Mouse (Mus musculus): Measurements from ENCODE around the gene Paqr7.
"Not testable (repeated sequence)": the region's sequence is repeated elsewhere in the genome, so short reads cannot be mapped to it uniquely, and the experiment has no call there.

Paqr7 gene

DNA sequence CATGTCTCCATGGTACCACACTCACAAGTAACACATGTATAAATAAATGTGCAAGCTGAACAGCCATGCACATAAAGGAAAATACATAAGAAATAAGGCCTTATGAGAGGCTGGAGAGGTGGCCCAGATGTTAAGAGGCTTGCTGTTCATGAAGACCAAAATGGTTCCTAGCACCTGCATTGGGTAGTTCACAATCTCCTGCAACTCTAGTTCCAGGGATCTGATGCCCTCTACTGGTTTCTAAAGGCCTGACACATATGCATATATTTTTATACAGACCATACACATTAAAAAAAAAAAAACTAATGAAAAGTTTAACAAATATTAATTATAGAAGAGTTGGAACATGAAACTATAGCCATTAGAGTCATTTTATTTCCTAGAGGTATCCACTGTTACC lies 25.0 kb upstream of the Paqr7 start:
- DNase-seq (ENCODE audit: low read depth, low spot score): no peak

- no peak for DNase-seq (ENCODE audit: low read depth, low spot score)
Measured at GRCm38 (mm10) chr4:134473764-134474163, 22.7 kb upstream of the Paqr7 start.

- DNase-seq (ENCODE audit: low read depth, low spot score): no peak
Measured at GRCm38 (mm10) chr4:134474240-134474639, 22.3 kb upstream of the Paqr7 start.

- DNase-seq (ENCODE audit: low read depth, low spot score): no peak
Measured at GRCm38 (mm10) chr4:134476899-134477298, 19.6 kb upstream of the Paqr7 start.

DNA sequence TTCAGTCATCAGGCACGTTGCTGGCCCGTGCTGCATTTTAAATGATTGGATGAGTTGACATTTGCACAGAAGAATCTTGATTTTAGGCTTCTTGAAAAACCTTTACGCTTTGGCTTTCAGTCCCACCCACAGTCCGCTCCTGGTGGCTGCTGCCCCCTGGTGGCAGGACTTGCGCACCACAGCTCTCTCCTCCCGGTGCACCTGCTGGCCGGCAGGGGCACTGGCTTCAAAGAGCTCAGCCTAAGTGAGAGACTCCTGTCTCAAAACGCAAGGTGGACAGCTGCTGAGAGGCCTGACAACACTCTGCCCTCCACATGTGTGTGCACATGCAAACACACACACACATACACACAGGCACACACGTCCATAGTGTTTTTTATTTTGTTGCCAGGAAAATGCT lies 18.5 kb upstream of the Paqr7 start:
- peak; percentile 48 for DNase-seq (ENCODE audit: low read depth, low spot score)

DNA sequence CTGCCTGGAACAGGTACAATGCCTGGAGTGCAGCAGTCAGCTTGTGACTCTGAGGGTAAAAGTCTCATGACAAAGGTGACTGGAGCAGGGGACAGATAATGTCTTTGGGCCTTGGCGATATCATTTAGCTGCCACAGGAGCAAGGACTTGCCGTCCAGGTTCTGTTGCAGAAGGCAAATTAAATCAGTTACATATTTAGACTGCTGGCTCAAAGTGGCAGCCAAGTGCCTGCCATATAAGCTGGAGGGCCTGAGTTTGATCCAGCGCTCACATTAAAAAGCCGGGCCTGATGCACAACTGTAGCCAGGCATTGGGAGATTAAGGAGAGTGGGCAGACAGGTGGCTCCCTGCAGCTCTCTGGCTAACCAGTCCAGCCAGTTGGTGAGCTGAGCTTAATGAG lies 16.7 kb upstream of the Paqr7 start:
- no peak for DNase-seq (ENCODE audit: low read depth, low spot score)

- DNase-seq (ENCODE audit: low read depth, low spot score): peak; percentile 77
Measured at GRCm38 (mm10) chr4:134480864-134481263, 15.6 kb upstream of the Paqr7 start.

- no peak for DNase-seq (ENCODE audit: low read depth, low spot score)
Measured at GRCm38 (mm10) chr4:134481270-134481669, 15.2 kb upstream of the Paqr7 start.

DNA sequence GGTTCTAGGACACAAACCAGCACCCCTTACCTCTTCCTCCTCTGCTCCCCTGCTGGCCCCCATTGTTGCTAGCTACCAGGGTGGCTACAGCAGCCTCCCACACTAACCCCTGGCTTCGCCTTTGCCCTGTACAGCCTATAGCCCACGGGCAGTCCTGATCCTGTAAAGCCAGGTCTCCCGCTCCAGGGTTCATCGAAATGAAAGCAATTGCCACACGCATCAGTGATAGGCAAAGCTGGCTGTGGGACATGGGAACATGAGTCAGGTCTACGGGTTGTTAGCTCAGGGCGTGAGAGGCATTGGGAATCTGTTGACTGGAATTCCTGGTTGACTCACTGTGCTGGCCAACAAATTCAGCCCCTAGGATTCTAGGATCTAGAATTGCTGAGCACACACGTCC lies 14.1 kb upstream of the Paqr7 start:
- DNase-seq (ENCODE audit: low read depth, low spot score): no peak

- DNase-seq (ENCODE audit: low read depth, low spot score): no peak
Measured at GRCm38 (mm10) chr4:134483078-134483688, 13.3 kb upstream of the Paqr7 start.

- DNase-seq (ENCODE audit: low read depth, low spot score): no peak
Measured at GRCm38 (mm10) chr4:134483696-134484095, 12.8 kb upstream of the Paqr7 start.

DNA sequence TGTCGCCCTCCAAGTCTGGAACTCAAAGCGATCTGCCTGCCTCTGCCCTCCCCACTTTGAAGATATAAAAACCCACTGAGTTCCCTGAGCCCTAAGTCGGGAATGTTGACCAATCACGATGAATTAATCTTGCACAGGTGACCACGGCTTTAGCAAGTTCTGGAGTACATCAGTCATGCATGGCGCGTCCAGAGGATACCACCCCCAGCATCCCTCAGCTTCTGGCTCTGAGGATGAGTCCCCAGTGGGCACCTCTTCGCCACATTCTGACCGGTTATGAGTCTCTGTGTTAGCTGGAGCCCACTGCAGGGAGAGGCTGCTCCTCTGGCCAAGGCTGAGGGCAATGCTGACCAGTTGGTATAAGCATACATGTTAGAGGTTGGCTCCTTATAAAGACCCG lies 12.3 kb upstream of the Paqr7 start:
- DNase-seq (ENCODE audit: low read depth, low spot score): no peak

GRCm38 (mm10) chr4:134485151-134485900 lies 11.2 kb upstream of the Paqr7 start:
- no peak for DNase-seq (ENCODE audit: low read depth, low spot score)

DNA sequence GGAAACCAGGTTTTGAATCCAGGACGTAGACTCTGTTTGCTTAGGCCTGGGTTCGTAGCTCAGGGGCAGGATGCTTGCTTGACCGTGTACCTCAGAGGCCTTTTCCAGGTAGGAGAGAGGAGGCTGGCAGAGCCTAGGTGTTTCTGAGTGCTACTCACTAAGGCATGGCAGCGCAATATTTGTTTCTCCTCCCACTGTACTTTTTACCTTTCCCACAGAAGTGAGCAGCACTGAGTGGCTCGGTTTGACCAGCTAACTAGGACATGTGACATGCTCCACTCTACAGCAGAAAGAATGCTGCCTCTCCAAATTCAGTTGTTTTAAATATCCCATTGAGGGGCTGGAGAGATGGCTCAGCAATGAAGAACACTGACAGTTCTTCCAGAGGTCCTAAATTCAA lies 8.3 kb upstream of the Paqr7 start:
- DNase-seq (ENCODE audit: low read depth, low spot score): no peak

- DNase-seq (ENCODE audit: low read depth, low spot score): no peak
Measured at GRCm38 (mm10) chr4:134489986-134490665, 6.4 kb upstream of the Paqr7 start.

DNA sequence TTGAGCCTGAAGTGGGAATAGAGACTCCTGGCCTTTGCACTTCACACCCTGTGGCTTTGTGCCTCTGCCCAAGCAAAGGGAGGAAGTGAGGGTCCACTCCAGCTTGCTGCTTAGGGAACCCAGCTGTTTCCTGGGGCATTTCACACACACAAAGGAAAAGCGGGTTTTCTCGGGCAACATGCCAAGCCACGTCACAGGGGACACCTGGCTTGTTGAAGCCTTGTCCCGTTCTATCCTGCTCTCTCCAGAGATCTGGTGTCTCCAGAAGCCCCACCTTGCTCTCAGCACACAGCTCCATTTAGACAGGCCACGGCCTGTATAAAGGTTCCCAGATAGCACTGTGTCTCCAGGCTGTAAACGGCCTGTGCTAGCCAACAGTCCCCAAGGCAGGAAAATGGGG lies 4.8 kb upstream of the Paqr7 start:
- no peak for DNase-seq (ENCODE audit: low read depth, low spot score)

GRCm38 (mm10) chr4:134494161-134494560 lies 2.3 kb upstream of the Paqr7 start:
- not testable (repeated sequence) for DNase-seq (ENCODE audit: low read depth, low spot score)

- no peak for DNase-seq (ENCODE audit: low read depth, low spot score)
Measured at GRCm38 (mm10) chr4:134494780-134495545, 1.5 kb upstream of the Paqr7 start.

DNA sequence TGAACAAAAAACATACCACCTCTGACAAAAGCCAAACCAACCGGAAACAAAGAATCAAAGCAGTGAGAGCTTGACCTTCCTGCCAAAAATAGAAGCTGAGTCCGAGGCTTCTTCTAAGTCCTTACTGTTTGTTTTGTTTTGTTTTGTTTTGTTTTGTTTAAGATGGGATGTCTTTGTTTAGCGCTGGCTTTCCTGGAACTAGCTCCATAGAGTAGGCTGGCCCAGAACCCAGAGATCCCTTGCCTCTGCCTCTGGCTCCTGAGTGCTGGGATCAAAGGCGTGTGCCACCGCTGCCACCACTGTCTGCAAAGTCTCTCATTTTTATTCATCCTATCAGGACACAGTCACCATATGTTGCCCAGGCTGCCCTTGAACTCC lies 962 bp upstream of the Paqr7 start:
- no peak for DNase-seq (ENCODE audit: low read depth, low spot score)

DNA sequence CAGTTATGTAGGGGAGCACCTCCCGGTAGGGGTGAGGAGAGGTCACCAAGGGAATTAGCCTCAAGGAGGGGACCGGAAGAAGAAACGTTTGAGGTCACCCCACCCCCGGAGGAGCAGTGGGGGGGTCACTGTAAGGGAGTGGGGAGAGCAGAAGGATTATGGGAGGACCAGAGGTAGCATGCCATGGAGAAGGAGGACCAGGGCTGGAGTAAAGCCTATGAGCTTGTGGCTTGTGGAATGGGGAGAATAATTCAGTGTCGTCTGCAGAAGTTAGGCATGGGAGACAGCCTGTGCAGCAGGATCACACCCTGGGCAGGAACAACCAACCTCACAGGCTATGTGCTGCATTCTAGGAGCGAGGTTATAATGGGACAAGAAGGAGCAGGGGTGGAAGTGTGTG lies 726 bp downstream of the Paqr7 start:
- DNase-seq (ENCODE audit: low read depth, low spot score): no peak

DNA sequence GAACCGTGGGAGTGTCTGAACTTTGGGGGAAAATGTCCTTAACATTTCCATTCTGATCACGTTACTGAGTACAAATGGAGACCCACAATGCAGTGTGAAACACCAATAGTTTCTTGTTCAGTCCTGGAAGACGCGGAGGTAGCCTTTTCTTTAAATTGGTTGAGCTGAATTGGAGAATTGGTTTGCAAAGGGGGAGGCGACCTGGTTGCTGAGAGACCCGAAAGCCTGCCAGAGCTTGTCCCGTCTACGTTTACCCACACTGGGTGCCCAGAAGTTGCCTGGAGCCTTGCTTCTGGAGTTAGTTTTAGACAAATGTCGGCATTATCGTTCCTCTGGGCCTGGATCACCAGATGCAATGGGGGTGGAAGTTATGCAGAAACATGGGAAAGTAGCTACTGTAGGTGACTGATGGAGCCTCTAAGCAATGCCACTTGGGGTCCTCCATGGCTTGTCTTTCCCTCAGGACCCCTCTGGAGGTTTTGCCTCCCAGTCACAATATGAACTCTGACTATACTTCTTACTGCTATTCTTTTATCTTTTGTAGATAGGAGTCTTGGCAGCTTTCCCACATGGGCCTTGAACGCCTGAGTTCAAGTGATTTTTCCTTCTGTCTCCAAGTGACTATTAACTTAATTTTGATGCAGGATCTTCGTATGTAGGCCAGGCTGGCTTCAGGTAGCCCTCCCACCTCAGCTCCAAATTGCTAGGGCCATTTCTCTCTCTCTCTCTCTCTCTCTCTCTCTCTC lies 1.7 kb downstream of the Paqr7 start:
- DNase-seq (ENCODE audit: low read depth, low spot score): no peak

All from WW6 (cell line).